Mouse (Mus musculus) neural tube, embryonic 15.5 days (tissue): ENCODE results near the gene C530008M17Rik. TPM values are rescaled to one million over a fixed set of nuclear protein-coding genes. Genes with fewer than 3 reads are reported as not detected.

Experiments used
- ATAC-seq: fragments of 200-750 bp; cut with Nextera tagmentation; 2 replicates; pipeline ENCODE4 v1.8.0; 2017; ENCODE audit warnings: mild to moderate bottlenecking, moderate TSS enrichment, moderate library complexity; ENCODE audit not compliant: low FRiP score
- H3K27ac ChIP-seq: fragments of 300-500 bp; sonication (generic); replicated peaks from 2 replicates; pipeline ENCODE4 v1.5.1; 2015; ENCODE audit warnings: mild to moderate bottlenecking, inconsistent platforms
- H3K27me3 ChIP-seq: fragments of 300-500 bp; sonication (generic); replicated peaks from 2 replicates; pipeline ENCODE4 v1.6.1; 2015; ENCODE audit warnings: inconsistent platforms
- H3K36me3 ChIP-seq: fragments of 300-500 bp; sonication (generic); 2 replicates; pipeline ENCODE4 v1.6.1; 2015; ENCODE audit warnings: inconsistent platforms
- H3K4me1 ChIP-seq: fragments of 300-500 bp; sonication (generic); 2 replicates; pipeline ENCODE4 v1.6.1; 2015; ENCODE audit warnings: inconsistent platforms
- H3K4me2 ChIP-seq: fragments of 300-500 bp; sonication (generic); 2 replicates; pipeline ENCODE4 v1.6.1; 2015; ENCODE audit warnings: inconsistent platforms, mild to moderate bottlenecking, moderate library complexity
- H3K4me3 ChIP-seq: fragments of 300-500 bp; sonication (generic); replicated peaks from 2 replicates; pipeline ENCODE4 v1.5.1; 2015; ENCODE audit warnings: mild to moderate bottlenecking, inconsistent platforms
- H3K9ac ChIP-seq: fragments of 300-500 bp; sonication (generic); replicated peaks from 2 replicates; pipeline ENCODE4 v1.6.1; 2015; ENCODE audit warnings: mild to moderate bottlenecking, inconsistent platforms
- H3K9me3 ChIP-seq: fragments of 300-500 bp; sonication (generic); replicated peaks from 2 replicates; pipeline ENCODE4 v1.6.1; 2016; ENCODE audit warnings: inconsistent platforms
- WGBS: fragments of 180-500 bp; shearing (Covaris S2); methylation state at CpG from one replicate; pipeline ENCODE4 v1.1.7; 2015; ENCODE audit warnings: mixed read lengths; 5-methylcytosine and 5-hydroxymethylcytosine counted together
- polyA plus RNA-seq: library from polyadenylated mRNA; unstranded; fragments of >200 nt; fragmentation: Nextera tagmentation; extraction: Ambion mirVana; gene quantifications from 2 replicates; pipeline ENCODE4 v1.2.1, GENCODE M21; 2015

Gene C530008M17Rik
- polyA plus RNA-seq, 1 experiment from 2014 or later: 57.1 TPM

GRCm38 (mm10) chr5:76762030-76762698 lies 105.9 kb downstream of the C530008M17Rik start:
- H3K27me3 ChIP-seq: no peaks in the 10 kb centered on the region
- H3K27ac ChIP-seq: peak overlapping the region; percentile 68
- H3K4me3 ChIP-seq: no peak overlapping the region
- peaks cover 23% of the 10 kb centered on the region for H3K4me1 ChIP-seq
- peak overlapping the region; percentile 23; the same call in 1 of the 2 replicates for H3K4me2 ChIP-seq
- no peaks in the 10 kb centered on the region for H3K9me3 ChIP-seq
- peaks cover 5% of the 10 kb centered on the region; the same call in 1 of the 2 replicates for H3K36me3 ChIP-seq
- H3K9ac ChIP-seq: no peak overlapping the region
- 37% methylated on average over 14 of the region's 14 CpGs for WGBS
- ATAC-seq: 0 out of 2 replicates have a peak, but pooled peaks have one; percentile 11

DNA sequence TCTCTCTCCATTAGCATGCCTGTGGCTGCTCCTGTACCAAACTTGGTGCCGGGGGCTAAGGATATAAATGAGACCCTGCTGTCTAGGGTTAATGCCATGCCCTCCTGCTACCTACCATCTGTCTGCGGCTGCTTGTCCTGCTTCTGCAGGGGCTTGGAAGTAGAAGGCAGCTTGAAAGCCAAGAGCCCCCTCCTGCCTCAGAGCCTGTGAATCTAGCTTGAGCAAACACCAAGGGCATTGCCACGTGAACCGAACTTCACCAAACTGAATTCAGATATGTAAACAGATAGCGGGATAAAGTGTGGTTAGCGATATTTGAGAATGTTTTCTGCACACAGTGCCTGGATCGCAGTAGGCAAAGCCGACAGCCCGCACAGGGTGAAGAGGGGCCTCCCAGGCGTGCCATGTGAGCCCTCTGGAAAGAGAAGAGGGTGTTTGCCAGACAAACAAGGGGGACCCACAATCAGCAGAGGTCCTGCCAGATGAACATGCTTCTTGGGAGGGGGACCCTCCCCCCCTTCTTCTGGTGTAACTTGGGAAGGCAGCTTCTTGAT lies 106.9 kb downstream of the C530008M17Rik start:
- Histone ChIP-seq H3K4me1 (peaks cover 23% of the 10 kb centered on the region), H3K9me3 (no peaks in the 10 kb centered on the region), H3K4me2 (peak overlapping the region; percentile 17; the same call in 1 of the 2 replicates), H3K27ac (peak overlapping the region; percentile 68), H3K4me3 (no peak overlapping the region), H3K36me3 (peaks cover 5% of the 10 kb centered on the region; the same call in 1 of the 2 replicates), H3K27me3 (no peaks in the 10 kb centered on the region), H3K9ac (no peak overlapping the region)
- ATAC-seq: peak; percentile 49; the same call in 1 of the 2 replicates
- 54% methylated on average over 10 of the region's 10 CpGs for WGBS

- no peaks in the 10 kb centered on the region for H3K27me3 ChIP-seq
- WGBS: 59% methylated on average over 6 of the region's 6 CpGs
- H3K9me3 ChIP-seq: no peaks in the 10 kb centered on the region
- peak overlapping the region; percentile 68 for H3K27ac ChIP-seq
- peaks cover 23% of the 10 kb centered on the region for H3K4me1 ChIP-seq
- no peak overlapping the region for H3K4me2 ChIP-seq
- no peak overlapping the region for H3K9ac ChIP-seq
- H3K36me3 ChIP-seq: peaks cover 5% of the 10 kb centered on the region; the same call in 1 of the 2 replicates
- H3K4me3 ChIP-seq: no peak overlapping the region
- no peak for ATAC-seq
Observed at GRCm38 (mm10) chr5:76763731-76764130, 107.4 kb downstream of the C530008M17Rik start.

- Histone ChIP-seq H3K27me3 (no peaks in the 10 kb centered on the region), H3K4me3 (no peak overlapping the region), H3K27ac (no peak overlapping the region), H3K4me2 (no peak overlapping the region), H3K4me1 (peaks cover 10% of the 10 kb centered on the region; the same call in 1 of the 2 replicates), H3K9ac (no peak overlapping the region), H3K9me3 (no peaks in the 10 kb centered on the region), H3K36me3 (peaks cover 10% of the 10 kb centered on the region; the same call in 1 of the 2 replicates)
- no peak for ATAC-seq
- WGBS: 68% methylated on average over 3 of the region's 3 CpGs
Observed at GRCm38 (mm10) chr5:76769014-76769413, 112.7 kb downstream of the C530008M17Rik start.

GRCm38 (mm10) chr5:76769572-76769971 lies 113.3 kb downstream of the C530008M17Rik start:
- WGBS: 73% methylated on average over 15 of the region's 15 CpGs
- H3K36me3 ChIP-seq: peaks cover 10% of the 10 kb centered on the region; the same call in 1 of the 2 replicates
- no peak overlapping the region; the same call in 1 of the 2 replicates for H3K27ac ChIP-seq
- H3K9ac ChIP-seq: no peak overlapping the region
- ATAC-seq: no peak
- H3K4me2 ChIP-seq: no peak overlapping the region
- H3K4me1 ChIP-seq: peaks cover 10% of the 10 kb centered on the region; the same call in 1 of the 2 replicates
- no peaks in the 10 kb centered on the region for H3K9me3 ChIP-seq
- no peak overlapping the region for H3K4me3 ChIP-seq
- no peaks in the 10 kb centered on the region for H3K27me3 ChIP-seq

GRCm38 (mm10) chr5:76771371-76771770 lies 115.1 kb downstream of the C530008M17Rik start:
- no peak overlapping the region for H3K27ac ChIP-seq
- no peaks in the 10 kb centered on the region for H3K9me3 ChIP-seq
- ATAC-seq: no peak
- WGBS: 83% methylated on average over 5 of the region's 5 CpGs
- H3K4me3 ChIP-seq: no peak overlapping the region
- H3K36me3 ChIP-seq: 0 out of 2 replicates have a peak, but pooled peaks cover 5% of the 10 kb centered on the region
- no peaks in the 10 kb centered on the region for H3K27me3 ChIP-seq
- H3K4me2 ChIP-seq: no peak overlapping the region
- no peak overlapping the region for H3K9ac ChIP-seq
- peaks cover 8% of the 10 kb centered on the region; the same call in 1 of the 2 replicates for H3K4me1 ChIP-seq

GRCm38 (mm10) chr5:76772831-76773230 lies 116.5 kb downstream of the C530008M17Rik start:
- H3K4me3 ChIP-seq: no peak overlapping the region
- peaks cover 8% of the 10 kb centered on the region; the same call in 1 of the 2 replicates for H3K4me1 ChIP-seq
- WGBS: 61% methylated on average over 4 of the region's 4 CpGs
- ATAC-seq: no peak
- no peak overlapping the region for H3K4me2 ChIP-seq
- H3K36me3 ChIP-seq: 0 out of 2 replicates have a peak, but pooled peaks cover 5% of the 10 kb centered on the region
- no peaks in the 10 kb centered on the region for H3K9me3 ChIP-seq
- H3K27ac ChIP-seq: no peak overlapping the region
- H3K27me3 ChIP-seq: no peaks in the 10 kb centered on the region
- H3K9ac ChIP-seq: no peak overlapping the region

DNA sequence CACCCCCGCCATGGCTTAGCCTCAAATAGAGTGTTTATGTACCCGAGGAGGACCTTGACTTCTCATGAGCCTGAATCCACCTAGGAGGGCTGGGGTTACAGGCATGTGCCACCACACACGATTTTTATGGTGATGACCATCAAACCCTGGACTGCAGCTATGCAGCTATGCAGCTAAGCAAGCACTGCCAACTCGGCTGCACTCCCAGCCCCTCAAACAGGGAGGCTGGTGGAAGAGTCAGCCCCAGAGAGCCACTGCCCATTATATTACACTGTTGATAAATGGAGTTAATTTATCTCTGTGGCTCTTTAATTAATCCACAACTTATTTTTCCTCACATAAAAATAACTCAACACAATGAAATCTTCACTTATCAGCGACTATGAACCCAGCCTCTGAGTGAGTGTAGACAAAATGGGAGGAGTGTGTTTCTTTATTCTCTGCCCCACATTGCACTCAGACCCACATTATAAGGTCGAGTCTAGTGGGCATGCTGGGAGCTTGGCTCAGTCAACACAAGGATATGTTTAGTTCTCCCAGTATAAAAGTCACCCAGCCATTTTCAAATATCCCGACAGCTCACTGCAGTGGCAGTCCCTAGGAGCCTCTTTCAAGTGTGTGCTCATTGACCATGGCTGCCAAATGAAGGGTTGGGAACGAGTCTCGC lies 117.3 kb downstream of the C530008M17Rik start:
- H3K27ac ChIP-seq: no peak overlapping the region
- peaks cover 8% of the 10 kb centered on the region; the same call in 1 of the 2 replicates for H3K4me1 ChIP-seq
- WGBS: 60% methylated on average over 9 of the region's 9 CpGs
- no peak overlapping the region for H3K9ac ChIP-seq
- no peaks in the 10 kb centered on the region for H3K9me3 ChIP-seq
- H3K4me2 ChIP-seq: no peak overlapping the region
- 0 out of 2 replicates have a peak, but pooled peaks cover 5% of the 10 kb centered on the region for H3K36me3 ChIP-seq
- no peak overlapping the region for H3K4me3 ChIP-seq
- no peaks in the 10 kb centered on the region for H3K27me3 ChIP-seq
- peak; percentile 65 for ATAC-seq

DNA sequence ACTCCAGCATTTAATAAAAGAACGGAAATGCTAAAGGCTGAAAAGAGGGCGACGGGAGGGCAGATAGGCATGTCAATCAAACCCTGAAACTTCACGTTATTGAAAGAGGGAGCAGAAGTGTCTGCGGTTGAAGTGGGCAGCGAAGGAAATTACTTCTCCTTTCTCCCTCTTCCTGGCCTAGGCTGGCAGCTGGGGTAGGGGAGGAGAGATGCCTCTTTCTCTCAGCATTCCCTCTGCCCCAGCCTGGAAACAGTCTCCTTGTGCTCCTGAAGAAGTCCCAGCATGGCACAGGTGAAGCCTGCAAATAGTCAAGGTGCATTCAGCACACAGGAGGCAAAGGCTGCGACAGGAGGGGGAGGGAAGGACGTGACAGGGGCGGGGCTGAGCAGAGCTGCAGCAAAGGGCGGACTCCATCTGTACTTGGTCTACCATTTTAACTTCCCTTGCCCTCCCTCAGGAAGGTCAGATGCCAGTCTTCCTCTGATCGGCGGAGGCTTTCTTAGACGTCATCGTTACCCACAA lies 122.8 kb downstream of the C530008M17Rik start:
- Histone ChIP-seq H3K9me3 (no peaks in the 10 kb centered on the region), H3K36me3 (no peaks in the 10 kb centered on the region), H3K4me2 (no peak overlapping the region), H3K27me3 (no peaks in the 10 kb centered on the region), H3K27ac (no peak overlapping the region), H3K9ac (no peak overlapping the region), H3K4me3 (no peak overlapping the region), H3K4me1 (peaks cover 23% of the 10 kb centered on the region)
- no peak for ATAC-seq
- 65% methylated on average over 14 of the region's 14 CpGs for WGBS

DNA sequence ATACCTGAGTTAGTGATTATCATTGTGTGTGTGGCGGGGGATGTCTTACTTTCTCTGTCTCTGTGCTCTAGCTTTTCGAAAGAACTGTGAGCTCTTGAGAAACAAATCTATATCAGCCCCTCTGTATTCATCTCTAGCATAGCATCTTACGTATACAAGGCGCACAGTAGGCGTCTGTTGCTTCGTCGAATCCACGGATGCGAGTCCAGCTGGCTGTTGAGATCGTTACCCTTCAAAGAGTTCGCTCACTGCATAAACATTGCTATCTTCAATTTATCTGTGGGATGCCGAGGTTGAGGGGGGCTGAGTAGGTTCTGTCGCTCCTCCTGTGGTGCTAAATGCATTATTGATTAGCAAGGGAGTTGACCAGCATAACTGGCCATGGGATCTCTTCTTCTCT lies 125.6 kb downstream of the C530008M17Rik start:
- ATAC-seq: no peak
- Histone ChIP-seq H3K4me3 (no peak overlapping the region), H3K27ac (peak overlapping the region; percentile 79), H3K27me3 (no peaks in the 10 kb centered on the region), H3K9me3 (no peaks in the 10 kb centered on the region), H3K9ac (no peak overlapping the region), H3K4me1 (peaks cover 24% of the 10 kb centered on the region), H3K36me3 (no peaks in the 10 kb centered on the region), H3K4me2 (no peak overlapping the region)
- 70% methylated on average over 13 of the region's 13 CpGs for WGBS

DNA sequence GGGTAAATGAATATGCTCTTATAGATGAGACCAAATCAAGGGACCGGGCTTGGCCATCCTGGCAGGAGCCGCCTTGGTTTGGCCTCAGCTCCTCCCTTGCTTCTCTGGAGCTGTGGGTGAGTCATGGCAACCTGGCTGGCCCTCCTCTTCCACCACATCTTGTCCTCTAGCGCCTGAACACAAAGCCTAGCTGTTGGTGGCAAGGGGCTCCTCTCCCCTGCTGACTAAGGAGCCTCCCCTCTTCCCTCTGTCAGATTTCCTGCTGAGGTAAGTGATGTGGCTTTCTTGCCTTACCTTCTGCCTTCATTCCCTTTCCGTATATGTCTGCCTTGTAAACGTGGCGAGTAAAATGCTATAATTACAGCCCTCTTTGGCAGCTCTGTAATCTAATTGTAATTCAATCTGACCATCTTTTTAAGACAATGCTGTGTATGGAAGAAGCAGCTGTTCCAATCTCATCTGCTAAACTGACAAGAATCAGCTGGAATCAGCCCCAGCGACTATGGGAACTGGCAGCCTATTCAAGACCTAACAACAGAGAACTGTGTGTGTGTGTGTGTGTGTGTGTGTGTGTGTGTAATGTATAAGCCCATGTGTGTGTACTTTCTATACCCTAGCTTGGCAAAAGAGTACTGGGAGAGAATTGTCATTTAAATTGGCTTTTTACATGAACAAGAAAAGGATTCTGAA lies 126.2 kb downstream of the C530008M17Rik start:
- WGBS: 23% methylated on average over 7 of the region's 7 CpGs

More for the DNA sequence above, 126.2 kb downstream of the C530008M17Rik start:
- H3K9me3 ChIP-seq: no peaks in the 10 kb centered on the region
- H3K4me1 ChIP-seq: peaks cover 24% of the 10 kb centered on the region
- no peaks in the 10 kb centered on the region for H3K27me3 ChIP-seq
- H3K4me2 ChIP-seq: no peak overlapping the region
- no peak overlapping the region for H3K9ac ChIP-seq
- H3K27ac ChIP-seq: peak overlapping the region; percentile 79
- H3K36me3 ChIP-seq: no peaks in the 10 kb centered on the region
- H3K4me3 ChIP-seq: no peak overlapping the region
- ATAC-seq: peak; percentile 78
